Mouse (Mus musculus): Measurements from ENCODE around the gene Aph1b. TPM values are rescaled to one million over a fixed set of nuclear protein-coding genes. Genes with fewer than 3 reads are reported as not detected.

The Aph1b gene
- polyA plus RNA-seq (2021; fragmentation: Nextera tagmentation): 8.7 and 11.5 TPM in 2 replicates
- long read RNA-seq, experiment 1, full-length matches to known transcripts: 83 of 106 reads
- long read RNA-seq, experiment 1, partial matches to known transcripts: 4 of 106 reads
- long read RNA-seq, experiment 1, other reads (novel, unspliced or antisense): 19 of 106 reads
- long read RNA-seq, experiment 2, full-length matches to known transcripts: 14 of 23 reads
- long read RNA-seq, experiment 2, partial matches to known transcripts: 0 of 23 reads
- long read RNA-seq, experiment 2, other reads (novel, unspliced or antisense): 9 of 23 reads

GRCm38 (mm10) chr9:66795464-66796324 lies at the start of gene Aph1b:
TSS of gene Aph1b (minus strand) at chr9:66795490.

DNA sequence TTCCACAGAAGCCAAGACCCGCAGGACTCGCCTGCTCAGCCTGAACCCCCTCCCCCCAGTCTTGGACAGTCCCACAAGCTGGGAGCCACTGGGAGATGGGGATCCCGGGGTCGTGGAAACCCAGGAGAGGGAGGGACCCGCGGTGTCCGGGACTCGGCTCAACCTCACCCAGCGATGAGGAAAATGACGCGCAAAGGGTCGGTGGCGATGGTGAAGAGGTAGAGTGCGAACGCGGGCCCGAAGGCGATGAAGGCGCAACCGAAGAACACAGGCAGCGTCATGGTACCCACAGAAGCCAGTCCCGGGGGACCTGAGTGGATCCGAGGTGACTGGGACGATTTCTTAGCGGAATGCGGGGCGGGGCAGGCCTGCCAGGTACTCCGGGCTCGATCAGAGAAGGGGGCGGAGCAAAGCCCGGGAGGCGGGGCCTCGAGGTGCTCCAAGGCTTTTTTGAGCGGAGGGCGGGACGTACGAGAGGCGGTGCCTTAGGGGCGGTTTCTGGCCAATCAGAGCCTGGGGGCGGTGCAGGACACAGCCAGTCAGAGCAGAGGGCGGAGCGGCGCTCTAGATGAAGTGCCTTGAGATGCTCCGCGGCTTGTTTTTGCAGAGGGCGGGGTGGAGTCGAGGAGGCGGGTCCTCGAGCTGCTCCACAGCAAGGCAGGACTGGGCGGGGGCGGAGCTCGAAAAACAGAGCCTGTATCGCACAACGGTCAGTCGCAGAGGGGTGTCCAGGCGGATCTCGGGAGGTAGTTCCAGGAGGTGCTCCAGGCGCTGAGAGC lies 39.2 kb upstream of the Aph1b start, which contains the start of gene Aph1c:
Aph1c (minus strand) TSS at position 409 of the 779 bp plus-strand sequence.

DNA sequence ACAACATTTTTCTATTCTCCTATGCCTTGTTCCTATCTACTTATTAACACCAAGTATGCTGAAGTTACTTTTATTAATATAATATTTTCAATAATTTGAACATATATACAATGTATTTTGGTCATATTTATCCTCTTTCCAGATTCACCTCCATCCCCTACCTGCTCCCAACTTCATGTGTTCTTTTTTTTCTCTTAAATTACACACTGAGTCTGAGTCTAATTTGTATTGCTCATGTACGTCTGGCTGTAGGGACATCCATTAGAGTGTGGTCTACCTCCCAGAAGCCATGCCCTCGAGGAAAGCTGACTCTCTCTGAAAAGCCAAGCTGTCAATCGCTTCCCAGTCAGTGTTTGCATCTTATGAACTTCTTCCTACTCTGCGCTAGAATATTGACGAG lies 1.4 kb upstream of the Aph1b start, which contains the start of gene Gm10647:
Gm10647 (plus strand) TSS at position 301 of the 400 bp plus-strand sequence.

Other genes starting within 250 kb of the Aph1b start
- gene Usp3, start 202.3 kb downstream of the Aph1b start, polyA plus RNA-seq (2021; fragmentation: Nextera tagmentation): 15.4 and 25.0 TPM in 2 replicates
- gene Car12, start 81.8 kb downstream of the Aph1b start, polyA plus RNA-seq (2021; fragmentation: Nextera tagmentation): 8.2 and 9.6 TPM in 2 replicates
- gene Gm10647, start 1.5 kb upstream of the Aph1b start, polyA plus RNA-seq (2021; fragmentation: Nextera tagmentation): 0.10 TPM in 1 of 2 replicates, not detected in the other
- 7.2 and 10.6 TPM in 2 replicates for gene Aph1c, start 39.2 kb upstream of the Aph1b start, polyA plus RNA-seq (2021; fragmentation: Nextera tagmentation)
- 8.2 and 9.2 TPM in 2 replicates for gene Rab8b, start 124.2 kb upstream of the Aph1b start, polyA plus RNA-seq (2021; fragmentation: Nextera tagmentation)
- gene Rps27l, start 150.6 kb upstream of the Aph1b start, polyA plus RNA-seq (2021; fragmentation: Nextera tagmentation): 117 and 130 TPM in 2 replicates
- 3.5 and 15.8 TPM in 2 replicates for gene Lactb, start 180.0 kb upstream of the Aph1b start, polyA plus RNA-seq (2021; fragmentation: Nextera tagmentation)